Mouse (Mus musculus) lung, embryonic 16.5 days (tissue): ENCODE results near the gene Psmb8. TPM values are rescaled to one million over a fixed set of nuclear protein-coding genes. Genes with fewer than 3 reads are reported as not detected.
A peak's percentile ranks its signal among the peaks of the same experiment; 100 is the strongest.

ENCODE experiments used
- ATAC-seq: fragments of 200-750 bp; cut with Nextera tagmentation; 2 replicates; pipeline ENCODE4 v1.8.0; 2017; ENCODE audit warnings: low read depth, mild to moderate bottlenecking, moderate library complexity
- H3K27ac ChIP-seq: fragments of 300-500 bp; sonication (generic); 2 replicates; pipeline ENCODE4 v1.5.1; 2014; ENCODE audit warnings: mild to moderate bottlenecking, control low read depth, low read length
- H3K27me3 ChIP-seq: fragments of 300-500 bp; sonication (generic); 2 replicates; pipeline ENCODE4 v1.6.1; 2014; ENCODE audit warnings: low read depth, low read length, mixed read lengths; ENCODE audit not compliant: control insufficient read depth, insufficient read depth
- H3K36me3 ChIP-seq: fragments of 300-500 bp; sonication (generic); 2 replicates; pipeline ENCODE4 v1.6.1; 2014; ENCODE audit warnings: low read length; ENCODE audit not compliant: control insufficient read depth, insufficient read depth
- H3K4me1 ChIP-seq: fragments of 300-500 bp; sonication (generic); replicated peaks from 2 replicates; pipeline ENCODE4 v1.6.1; 2014; ENCODE audit warnings: low read length, mixed read lengths; ENCODE audit not compliant: control insufficient read depth, insufficient read depth
- H3K4me2 ChIP-seq: fragments of 300-500 bp; sonication (generic); 2 replicates; pipeline ENCODE4 v1.6.1; 2014; ENCODE audit warnings: low read depth, low read length, control low read depth
- H3K4me3 ChIP-seq: fragments of 300-500 bp; sonication (generic); 2 replicates; pipeline ENCODE4 v1.5.1; 2014; ENCODE audit warnings: mild to moderate bottlenecking, low read length, control low read depth
- H3K9ac ChIP-seq: fragments of 300-500 bp; sonication (generic); 2 replicates; pipeline ENCODE4 v1.6.1; 2014; ENCODE audit warnings: low read length, control low read depth
- H3K9me3 ChIP-seq: fragments of 300-500 bp; sonication (generic); 2 replicates; pipeline ENCODE4 v1.6.1; 2016; ENCODE audit warnings: low read length; ENCODE audit not compliant: control insufficient read depth
- WGBS: fragments of 180-500 bp; shearing (Covaris S2); extraction: QIAGEN DNeasy Blood & Tissue Kit; methylation state at CpG from one replicate; pipeline ENCODE4 v1.1.7; 2014; 5-methylcytosine and 5-hydroxymethylcytosine counted together
- polyA plus RNA-seq: library from polyadenylated mRNA; unstranded; fragments of >200 nt; fragmentation: Nextera tagmentation; extraction: Ambion mirVana; gene quantifications from 2 replicates; pipeline ENCODE4 v1.2.1, GENCODE M21; 2015

Psmb8 gene
- polyA plus RNA-seq, 1 experiment from 2014 or later: 21.4 TPM

GRCm38 (mm10) chr17:34172528-34172927 is 25.0 kb upstream of the Psmb8 start:
- Histone ChIP-seq H3K4me2 (no peak overlapping the region), H3K27ac (no peak overlapping the region), H3K36me3 (no peaks in the 10 kb centered on the region), H3K9ac (no peak overlapping the region), H3K9me3 (peaks cover 11% of the 10 kb centered on the region), H3K27me3 (no peaks in the 10 kb centered on the region; the same call in none of the 2 replicates), H3K4me1 (no peaks in the 10 kb centered on the region), H3K4me3 (no peak overlapping the region)
- 94% methylated on average over 5 of the region's 5 CpGs for WGBS
- ATAC-seq: no peak

- no peak overlapping the region for H3K4me3 ChIP-seq
- H3K27me3 ChIP-seq: no peaks in the 10 kb centered on the region; the same call in none of the 2 replicates
- peaks cover 11% of the 10 kb centered on the region for H3K9me3 ChIP-seq
- no peak overlapping the region for H3K27ac ChIP-seq
- ATAC-seq: no peak
- H3K4me1 ChIP-seq: no peaks in the 10 kb centered on the region
- 52% methylated on average over 1 of the region's 1 CpGs for WGBS
- H3K36me3 ChIP-seq: no peaks in the 10 kb centered on the region
- no peak overlapping the region for H3K4me2 ChIP-seq
- no peak overlapping the region for H3K9ac ChIP-seq
These were observed 23.4 kb upstream of the Psmb8 start for GRCm38 (mm10) chr17:34174075-34174474.

- no peak overlapping the region for H3K4me3 ChIP-seq
- H3K9me3 ChIP-seq: peaks cover 10% of the 10 kb centered on the region
- H3K9ac ChIP-seq: no peak overlapping the region
- H3K4me1 ChIP-seq: no peaks in the 10 kb centered on the region
- WGBS: 65% methylated on average over 4 of the region's 4 CpGs
- no peak overlapping the region for H3K27ac ChIP-seq
- H3K27me3 ChIP-seq: no peaks in the 10 kb centered on the region
- H3K4me2 ChIP-seq: no peak overlapping the region
- no peak for ATAC-seq
- H3K36me3 ChIP-seq: no peaks in the 10 kb centered on the region
These were observed 20.3 kb upstream of the Psmb8 start for GRCm38 (mm10) chr17:34177179-34177578.

GRCm38 (mm10) chr17:34179019-34179418 is 18.5 kb upstream of the Psmb8 start:
- H3K36me3 ChIP-seq: no peaks in the 10 kb centered on the region
- H3K9ac ChIP-seq: no peak overlapping the region
- no peak for ATAC-seq
- H3K4me3 ChIP-seq: no peak overlapping the region
- 43% methylated on average over 6 of the region's 6 CpGs for WGBS
- no peaks in the 10 kb centered on the region for H3K27me3 ChIP-seq
- no peaks in the 10 kb centered on the region for H3K4me1 ChIP-seq
- H3K4me2 ChIP-seq: no peak overlapping the region
- peaks cover 5% of the 10 kb centered on the region for H3K9me3 ChIP-seq
- no peak overlapping the region for H3K27ac ChIP-seq

- Histone ChIP-seq H3K4me2 (no peak overlapping the region), H3K4me3 (no peak overlapping the region), H3K9me3 (peaks cover 5% of the 10 kb centered on the region), H3K27ac (no peak overlapping the region), H3K27me3 (no peaks in the 10 kb centered on the region), H3K9ac (no peak overlapping the region), H3K4me1 (no peaks in the 10 kb centered on the region), H3K36me3 (no peaks in the 10 kb centered on the region)
- no peak for ATAC-seq
- WGBS: 58% methylated on average over 13 of the region's 13 CpGs
These were observed 17.3 kb upstream of the Psmb8 start for GRCm38 (mm10) chr17:34179913-34180859.

GRCm38 (mm10) chr17:34183564-34184219 is 13.8 kb upstream of the Psmb8 start:
- WGBS: 53% methylated on average over 15 of the region's 15 CpGs
- H3K4me2 ChIP-seq: no peak overlapping the region
- no peak overlapping the region for H3K9ac ChIP-seq
- no peaks in the 10 kb centered on the region for H3K9me3 ChIP-seq
- H3K27me3 ChIP-seq: peaks cover 8% of the 10 kb centered on the region; the same call in 1 of the 2 replicates
- no peak overlapping the region for H3K4me3 ChIP-seq
- H3K4me1 ChIP-seq: peaks cover 9% of the 10 kb centered on the region
- no peak overlapping the region for H3K27ac ChIP-seq
- no peaks in the 10 kb centered on the region for H3K36me3 ChIP-seq
- ATAC-seq: no peak

GRCm38 (mm10) chr17:34185526-34185925 is 12.0 kb upstream of the Psmb8 start:
- WGBS: 85% methylated on average over 9 of the region's 9 CpGs
- Histone ChIP-seq H3K36me3 (no peaks in the 10 kb centered on the region), H3K27me3 (peaks cover 13% of the 10 kb centered on the region; the same call in 1 of the 2 replicates), H3K9me3 (no peaks in the 10 kb centered on the region), H3K4me3 (no peak overlapping the region), H3K4me2 (no peak overlapping the region), H3K9ac (no peak overlapping the region), H3K27ac (no peak overlapping the region), H3K4me1 (peaks cover 9% of the 10 kb centered on the region)
- ATAC-seq: no peak

- H3K4me3 ChIP-seq: peak overlapping the region; percentile 71
- peak; percentile 45 for ATAC-seq
- peak overlapping the region; percentile 98 for H3K4me2 ChIP-seq
- H3K9me3 ChIP-seq: no peaks in the 10 kb centered on the region
- no peaks in the 10 kb centered on the region for H3K36me3 ChIP-seq
- H3K9ac ChIP-seq: peak overlapping the region; percentile 75
- H3K27ac ChIP-seq: peak overlapping the region; percentile 37; the same call in 1 of the 2 replicates
- peaks cover 14% of the 10 kb centered on the region; the same call in 1 of the 2 replicates for H3K27me3 ChIP-seq
- 4% methylated on average over 14 of the region's 14 CpGs for WGBS
- H3K4me1 ChIP-seq: peaks cover 9% of the 10 kb centered on the region
These were observed 10.6 kb upstream of the Psmb8 start for GRCm38 (mm10) chr17:34186885-34187260.

- peak; percentile 97 for ATAC-seq
- H3K9ac ChIP-seq: peak within 1 kb of the TSS; percentile 75
- H3K9me3 ChIP-seq: no peaks in the 10 kb centered on the region
- peaks cover 17% of the 10 kb centered on the region; the same call in 1 of the 2 replicates for H3K27me3 ChIP-seq
- WGBS: under 1% methylated on average over 46 of the region's 46 CpGs
- H3K36me3 ChIP-seq: no peaks in the 10 kb centered on the region
- peak within 1 kb of the TSS; percentile 71 for H3K4me3 ChIP-seq
- peak within 1 kb of the TSS; percentile 98 for H3K4me2 ChIP-seq
- H3K4me1 ChIP-seq: peaks cover 9% of the 10 kb centered on the region
- peak within 1 kb of the TSS; percentile 37; the same call in 1 of the 2 replicates for H3K27ac ChIP-seq
These were observed 10.1 kb upstream of the Psmb8 start, which contains the start of the genes Tap1 and Psmb9 for GRCm38 (mm10) chr17:34187261-34187916. TSS of gene Tap1 (plus strand) at chr17:34187553. TSS of gene Psmb9 (minus strand) at chr17:34187764.
